Mouse (Mus musculus) embryonic facial prominence, embryonic 10.5 days (tissue): ENCODE results near the gene Casq1. TPM values are rescaled to one million over a fixed set of nuclear protein-coding genes. Genes with fewer than 3 reads are reported as not detected.

Experiments used
- DNase-seq: peaks from one replicate; pipeline ENCODE4 v3.0.0-alpha.2; 2017; ENCODE audit warnings: low spot score
- H3K27ac ChIP-seq: fragments of 300-500 bp; sonication (generic); replicated peaks from 2 replicates; pipeline ENCODE4 v1.5.1; 2016; ENCODE audit warnings: mild to moderate bottlenecking
- H3K27me3 ChIP-seq: fragments of 300-500 bp; sonication (generic); replicated peaks from 2 replicates; pipeline ENCODE4 v1.6.1; 2016; ENCODE audit warnings: low read depth, mild to moderate bottlenecking; ENCODE audit not compliant: poor library complexity, severe bottlenecking
- H3K36me3 ChIP-seq: fragments of 300-500 bp; sonication (generic); replicated peaks from 2 replicates; pipeline ENCODE4 v1.6.1; 2016; ENCODE audit warnings: mild to moderate bottlenecking, moderate library complexity
- H3K4me1 ChIP-seq: fragments of 300-500 bp; sonication (generic); 2 replicates; pipeline ENCODE4 v1.6.1; 2016
- H3K4me3 ChIP-seq: fragments of 300-500 bp; sonication (generic); 2 replicates; pipeline ENCODE4 v1.5.1; 2016; ENCODE audit warnings: mild to moderate bottlenecking, moderate library complexity
- H3K9me3 ChIP-seq: fragments of 300-500 bp; sonication (generic); 2 replicates; pipeline ENCODE4 v1.6.1; 2016; ENCODE audit warnings: mild to moderate bottlenecking
- WGBS: fragments of 180-500 bp; shearing (Covaris S2); methylation state at CpG from one replicate; pipeline ENCODE4 v1.1.7; 2016; 5-methylcytosine and 5-hydroxymethylcytosine counted together
- polyA plus RNA-seq: library from polyadenylated mRNA; unstranded; fragments of >200 nt; fragmentation: Nextera tagmentation; extraction: Ambion mirVana; gene quantifications from 2 replicates; pipeline ENCODE4 v1.2.1, GENCODE M21; 2016

Casq1 gene
- polyA plus RNA-seq, 1 experiment from 2014 or later, result 1.6 TPM

DNA sequence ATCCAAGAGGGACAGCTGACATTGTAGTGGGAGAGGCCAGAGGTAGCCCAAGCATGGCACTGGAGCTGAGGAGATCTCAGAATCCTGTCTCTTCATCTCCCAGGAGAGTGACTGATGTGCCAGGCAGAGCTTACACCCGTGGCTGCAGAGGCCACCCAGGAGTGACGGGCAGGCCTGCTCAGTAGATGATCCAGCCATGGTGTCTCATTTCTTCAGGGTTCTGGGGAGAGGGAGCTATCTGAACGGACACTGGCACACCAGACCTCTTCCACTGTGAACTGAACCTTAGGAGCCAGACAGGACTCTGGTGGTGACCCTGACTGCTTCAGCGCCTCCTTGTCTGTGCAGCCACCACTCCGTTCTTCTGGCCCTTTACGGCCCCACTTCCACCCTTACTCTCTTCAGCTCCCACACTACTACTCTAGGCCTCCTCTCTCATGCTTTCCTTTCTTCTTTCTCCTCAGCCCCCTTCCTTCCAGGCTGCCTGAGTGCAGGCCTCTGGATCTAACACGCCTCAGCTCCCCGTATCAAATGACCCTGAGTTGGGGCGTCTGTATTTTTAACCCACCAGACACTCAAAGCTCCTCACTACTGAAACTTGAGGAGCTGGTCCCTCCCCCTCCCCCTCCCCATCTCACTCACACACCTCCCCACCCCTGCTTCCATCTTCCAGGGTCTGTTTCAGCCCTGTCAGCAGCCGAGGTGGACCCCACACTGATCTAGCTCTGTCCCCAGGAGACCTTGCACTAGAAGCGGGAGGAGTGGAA, 1.8 kb upstream of the Casq1 start:
- H3K27ac ChIP-seq, result peak overlapping the region; percentile 89
- H3K4me1 ChIP-seq, result peaks cover 61% of the 10 kb centered on the region
- no peaks in the 10 kb centered on the region for H3K36me3 ChIP-seq
- peak overlapping the region; percentile 29 for H3K4me3 ChIP-seq
- WGBS, result 33% methylated on average over 11 of the region's 11 CpGs
- no peaks in the 10 kb centered on the region for H3K9me3 ChIP-seq
- no peaks in the 10 kb centered on the region for H3K27me3 ChIP-seq
- DNase-seq, result peak; percentile 78

GRCm38 (mm10) chr1:172220414-172220813, 746 bp upstream of the Casq1 start:
- no peaks in the 10 kb centered on the region for H3K27me3 ChIP-seq
- H3K27ac ChIP-seq, result peak overlapping the region; percentile 89
- peaks cover 61% of the 10 kb centered on the region for H3K4me1 ChIP-seq
- WGBS, result 60% methylated on average over 10 of the region's 10 CpGs
- no peaks in the 10 kb centered on the region for H3K36me3 ChIP-seq
- no peak for DNase-seq
- no peak overlapping the region for H3K4me3 ChIP-seq
- no peaks in the 10 kb centered on the region for H3K9me3 ChIP-seq

DNA sequence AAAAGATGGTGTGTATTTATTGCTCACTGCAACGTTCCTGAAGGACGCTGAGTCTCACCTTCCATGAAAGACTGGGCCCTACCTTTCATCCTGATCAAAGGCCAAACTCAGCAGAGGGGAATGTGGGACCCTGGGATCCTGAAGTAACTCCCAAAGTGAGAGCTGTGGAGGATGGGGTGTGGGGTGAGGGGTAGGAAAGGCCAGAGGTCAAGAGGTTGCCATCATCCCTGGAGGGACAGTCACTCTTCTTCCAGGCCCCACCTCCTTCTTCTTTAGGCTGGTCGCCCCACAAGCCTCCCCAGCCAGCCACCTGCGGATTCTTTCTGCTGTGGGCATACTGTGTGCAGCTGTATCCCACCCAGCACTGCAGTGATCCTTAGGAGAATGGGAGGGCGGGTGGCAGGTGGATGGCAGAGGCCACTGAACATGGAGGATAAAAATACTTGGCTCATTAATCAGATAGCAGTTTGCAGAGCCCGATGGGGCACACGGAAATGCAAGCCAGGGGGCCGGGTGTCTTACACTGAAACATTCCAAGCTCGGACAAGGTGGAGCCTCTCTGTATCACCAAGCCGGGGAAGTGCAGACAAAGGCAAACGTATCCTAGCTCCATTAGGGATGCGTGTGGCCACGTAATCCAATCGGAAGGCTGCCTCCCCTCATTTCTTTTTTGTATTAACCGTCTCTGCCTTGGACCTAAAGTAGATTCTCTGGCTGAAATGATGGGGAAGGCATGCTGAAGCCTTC, 1.3 kb downstream of the Casq1 start:
- H3K4me1 ChIP-seq, result peaks cover 66% of the 10 kb centered on the region
- DNase-seq, result no peak
- WGBS, result 58% methylated on average over 15 of the region's 15 CpGs
- H3K36me3 ChIP-seq, result no peaks in the 10 kb centered on the region
- no peaks in the 10 kb centered on the region for H3K27me3 ChIP-seq
- H3K9me3 ChIP-seq, result no peaks in the 10 kb centered on the region
- H3K27ac ChIP-seq, result peak overlapping the region; percentile 89; the same call in 1 of the 2 replicates
- H3K4me3 ChIP-seq, result no peak overlapping the region

DNA sequence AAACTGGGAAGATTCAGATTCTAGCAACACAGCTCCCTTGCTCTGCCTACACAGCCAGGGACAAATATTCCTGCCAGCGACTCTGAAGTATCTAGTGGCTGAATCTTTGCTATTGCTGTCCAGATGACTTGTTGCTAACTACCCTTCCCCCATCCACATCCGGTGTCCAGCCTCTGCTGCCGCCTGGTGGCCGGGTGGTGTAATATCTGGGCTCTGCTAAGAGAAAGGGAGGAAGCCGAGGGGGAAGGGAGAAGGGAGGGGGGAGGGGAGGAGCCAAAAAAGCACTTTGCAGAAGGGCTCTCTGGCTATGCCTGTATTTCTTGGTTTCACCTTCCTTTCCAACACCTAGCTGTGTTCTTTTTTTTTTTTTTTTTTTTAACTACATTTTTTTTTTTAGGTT, 2.5 kb downstream of the Casq1 start:
- H3K4me1 ChIP-seq, result peaks cover 69% of the 10 kb centered on the region
- 1% methylated on average over 5 of the region's 5 CpGs for WGBS
- no peaks in the 10 kb centered on the region for H3K27me3 ChIP-seq
- H3K27ac ChIP-seq, result peak overlapping the region; percentile 82
- no peaks in the 10 kb centered on the region for H3K36me3 ChIP-seq
- no peaks in the 10 kb centered on the region for H3K9me3 ChIP-seq
- peak overlapping the region; percentile 43 for H3K4me3 ChIP-seq
- DNase-seq, result peak; percentile 96

GRCm38 (mm10) chr1:172214748-172215147, 4.9 kb downstream of the Casq1 start:
- Histone ChIP-seq H3K4me3 (no peak overlapping the region), H3K9me3 (no peaks in the 10 kb centered on the region), H3K27me3 (no peaks in the 10 kb centered on the region), H3K36me3 (no peaks in the 10 kb centered on the region; the same call in 1 of the 2 replicates), H3K4me1 (peaks cover 48% of the 10 kb centered on the region), H3K27ac (no peak overlapping the region)
- 75% methylated on average over 3 of the region's 3 CpGs for WGBS
- no peak for DNase-seq

DNA sequence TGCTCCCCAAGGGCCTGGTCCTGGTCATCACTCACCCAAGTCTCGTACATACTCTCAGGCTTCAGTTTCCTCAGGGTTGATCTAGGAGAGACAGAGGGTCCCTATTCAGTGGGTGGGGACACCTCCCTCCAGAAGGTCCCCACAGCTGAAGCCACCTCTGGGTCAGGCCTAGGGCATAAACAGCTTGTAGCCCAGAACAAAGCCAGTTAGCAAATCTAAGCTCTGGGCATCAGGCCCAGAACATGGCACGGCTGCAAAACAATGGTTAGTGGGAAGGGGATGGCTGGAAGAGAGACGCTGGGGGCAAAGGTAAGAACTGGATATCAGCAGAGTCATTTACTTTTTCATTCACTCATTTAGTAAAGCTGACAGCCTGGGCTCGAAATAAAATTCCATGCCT, 5.9 kb downstream of the Casq1 start:
- H3K27me3 ChIP-seq, result no peaks in the 10 kb centered on the region
- no peaks in the 10 kb centered on the region for H3K9me3 ChIP-seq
- 84% methylated on average over 4 of the region's 4 CpGs for WGBS
- H3K4me1 ChIP-seq, result peaks cover 38% of the 10 kb centered on the region
- no peaks in the 10 kb centered on the region; the same call in 1 of the 2 replicates for H3K36me3 ChIP-seq
- no peak for DNase-seq
- H3K4me3 ChIP-seq, result no peak overlapping the region
- peak overlapping the region; percentile 40; the same call in 1 of the 2 replicates for H3K27ac ChIP-seq

- Histone ChIP-seq H3K9me3 (no peaks in the 10 kb centered on the region), H3K27me3 (no peaks in the 10 kb centered on the region), H3K36me3 (no peaks in the 10 kb centered on the region; the same call in 1 of the 2 replicates), H3K4me3 (no peak overlapping the region), H3K4me1 (peaks cover 28% of the 10 kb centered on the region), H3K27ac (peak overlapping the region; percentile 40)
- WGBS, result 49% methylated on average over 5 of the region's 5 CpGs
- DNase-seq, result no peak
These were observed 6.9 kb downstream of the Casq1 start for GRCm38 (mm10) chr1:172212776-172213175.

- Histone ChIP-seq H3K4me1 (peaks cover 59% of the 10 kb centered on the region), H3K27me3 (no peaks in the 10 kb centered on the region), H3K9me3 (no peaks in the 10 kb centered on the region), H3K36me3 (peaks cover 1% of the 10 kb centered on the region; the same call in 1 of the 2 replicates), H3K27ac (peak overlapping the region; percentile 93), H3K4me3 (peak overlapping the region; percentile 82)
- 30% methylated on average over 7 of the region's 7 CpGs for WGBS
- DNase-seq, result no peak
These were observed 12.5 kb downstream of the Casq1 start for GRCm38 (mm10) chr1:172207111-172207584.

GRCm38 (mm10) chr1:172206141-172206917, 13.3 kb downstream of the Casq1 start, which contains the start of gene Pea15a:
Gene Pea15a (minus strand): TSS chr1:172206804.
- no peaks in the 10 kb centered on the region for H3K27me3 ChIP-seq
- peaks cover 64% of the 10 kb centered on the region for H3K4me1 ChIP-seq
- H3K27ac ChIP-seq, result peak within 1 kb of the TSS; percentile 93
- no peaks in the 10 kb centered on the region for H3K9me3 ChIP-seq
- H3K36me3 ChIP-seq, result peaks cover 9% of the 10 kb centered on the region
- under 1% methylated on average over 40 of the region's 40 CpGs for WGBS
- peak within 1 kb of the TSS; percentile 82 for H3K4me3 ChIP-seq
- DNase-seq, result peak; percentile 91

DNA sequence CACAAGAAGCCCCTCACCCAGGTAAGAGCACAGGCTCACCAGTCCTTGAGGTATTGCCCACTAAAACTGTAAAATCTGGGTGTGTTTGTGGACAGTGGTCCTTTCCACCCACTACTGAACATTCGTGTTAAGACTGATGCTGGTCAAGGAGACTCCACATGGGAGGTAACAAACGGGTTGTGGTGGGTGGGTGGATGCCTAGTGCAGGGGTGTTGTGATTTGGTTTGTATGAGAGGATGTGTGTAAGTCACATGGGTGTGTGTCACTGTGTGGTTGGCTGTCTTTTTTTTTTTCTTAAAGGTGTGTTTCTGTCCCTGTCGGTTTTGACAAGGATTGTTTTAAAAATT, 14.0 kb downstream of the Casq1 start:
- WGBS, result 15% methylated on average over 3 of the region's 3 CpGs
- peak overlapping the region; percentile 93 for H3K27ac ChIP-seq
- DNase-seq, result no peak
- peaks cover 16% of the 10 kb centered on the region for H3K36me3 ChIP-seq
- no peaks in the 10 kb centered on the region for H3K9me3 ChIP-seq
- peaks cover 70% of the 10 kb centered on the region for H3K4me1 ChIP-seq
- H3K4me3 ChIP-seq, result peak overlapping the region; percentile 82
- no peaks in the 10 kb centered on the region for H3K27me3 ChIP-seq

DNA sequence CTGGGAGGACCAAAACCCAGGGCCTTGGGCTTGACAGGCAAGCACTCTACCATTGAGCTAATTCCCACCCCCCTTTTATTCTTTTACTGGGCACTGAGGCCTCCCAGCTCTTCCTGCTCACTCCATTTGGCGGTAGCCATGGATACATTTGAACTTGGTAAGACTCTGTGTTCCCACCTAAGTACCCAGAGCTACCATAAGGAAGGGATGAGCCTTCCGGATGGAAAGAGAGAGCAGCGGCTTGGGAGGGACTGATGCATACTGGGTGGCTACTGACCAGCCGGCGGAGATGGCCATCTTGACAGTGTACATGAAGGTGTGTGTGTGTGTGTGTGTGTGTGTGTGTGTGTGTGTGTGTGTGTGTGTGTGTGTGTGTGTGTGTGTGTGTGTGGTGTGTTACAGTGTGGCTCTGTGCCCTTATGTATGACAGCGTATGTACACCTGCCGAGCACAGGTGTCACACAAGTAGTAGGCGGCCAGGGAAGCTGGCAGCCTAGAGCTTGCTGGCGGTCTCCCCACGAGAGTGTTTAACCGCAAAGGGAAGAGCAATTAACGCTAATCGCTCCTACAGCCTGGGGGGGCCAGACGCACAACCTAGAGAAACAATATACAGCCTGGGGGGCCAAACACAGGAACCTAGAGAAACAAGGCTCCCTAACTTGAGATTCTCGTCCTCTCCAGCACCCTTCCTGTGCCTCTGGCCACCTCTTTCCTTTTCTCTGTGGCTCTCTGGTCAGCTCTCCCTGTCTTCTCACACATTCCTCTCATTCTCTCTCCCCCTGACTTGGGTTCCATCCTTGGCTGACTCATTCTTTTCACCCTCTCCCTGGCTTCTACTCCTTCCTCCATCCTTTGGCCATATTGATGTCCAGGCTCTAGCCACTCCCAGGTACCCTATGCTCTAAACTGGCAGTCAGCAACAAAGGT, 14.6 kb downstream of the Casq1 start:
- DNase-seq, result no peak
- WGBS, result 47% methylated on average over 15 of the region's 15 CpGs

More for the DNA sequence above, 14.6 kb downstream of the Casq1 start:
- Histone ChIP-seq H3K27ac (peak overlapping the region; percentile 93), H3K36me3 (peaks cover 22% of the 10 kb centered on the region), H3K4me3 (peak overlapping the region; percentile 82), H3K27me3 (no peaks in the 10 kb centered on the region), H3K9me3 (no peaks in the 10 kb centered on the region), H3K4me1 (peaks cover 76% of the 10 kb centered on the region)
